32 mouse cellular contexts compared by ENCODE assay signal in genomic region chr14:30039413-30039812, GRCm38 (mm10). TPM values are rescaled to one million over a fixed set of nuclear protein-coding genes. Genes with fewer than 3 reads are reported as not detected.
"Had no signal": no experiment of that assay in that cellular context is flagged by ENCODE, and none has a peak within 500 bp of the region (broad histone marks: within the 10 kb centered on the region; RNA-seq: fewer than 3 reads in every experiment).

No protein-coding gene starts in this region.

- H3K9me3 ChIP-seq: limb, embryonic 10.5 days; limb, embryonic 12.5 days; limb, embryonic 13.5 days; limb, embryonic 15.5 days; liver, embryonic 12.5 days; liver, embryonic 13.5 days; liver, embryonic 15.5 days; lung, embryonic 15.5 days; megakaryocyte, embryonic 14.5 days; midbrain, embryonic 10.5 days; midbrain, embryonic 12.5 days; midbrain, embryonic 13.5 days; midbrain, embryonic 15.5 days; neural tube, embryonic 12.5 days had no signal

- H3K9ac ChIP-seq: limb, embryonic 12.5 days; limb, embryonic 13.5 days; limb, embryonic 15.5 days; liver, embryonic 12.5 days; liver, embryonic 13.5 days; liver, embryonic 14.5 days; liver, embryonic 15.5 days; liver, postnatal 0 days; lung, embryonic 15.5 days; midbrain, embryonic 12.5 days; midbrain, embryonic 13.5 days; midbrain, embryonic 15.5 days; neural tube, embryonic 12.5 days had no signal

- H3K4me1 ChIP-seq: limb, embryonic 10.5 days; limb, embryonic 12.5 days; limb, embryonic 13.5 days; limb, embryonic 15.5 days; liver, embryonic 12.5 days; liver, embryonic 13.5 days; liver, embryonic 15.5 days; megakaryocyte, embryonic 14.5 days; midbrain, embryonic 10.5 days; midbrain, embryonic 12.5 days; midbrain, embryonic 13.5 days; midbrain, embryonic 15.5 days; neural tube, embryonic 12.5 days had no signal

- DNase-seq: layer of hippocampus, postnatal 36 days; left cerebral cortex, postnatal 4 days; liver; liver, embryonic 13.5 days; liver, postnatal 0 days; lung, adult 18-20 months; lung, adult 2 months; lung, postnatal 36 days; lung, postnatal 4 days; midbrain, embryonic 14.5 days had no signal

- ATAC-seq: liver, embryonic 12.5 days; liver, postnatal 0 days; midbrain, embryonic 13.5 days; midbrain, embryonic 15.5 days; midbrain, embryonic 16.5 days had no signal

- H3K36me3 ChIP-seq: limb, embryonic 10.5 days; limb, embryonic 12.5 days; limb, embryonic 13.5 days; limb, embryonic 15.5 days; liver, embryonic 12.5 days; liver, embryonic 13.5 days; lung, embryonic 15.5 days; midbrain, embryonic 10.5 days; midbrain, embryonic 12.5 days; neural tube, embryonic 12.5 days had no signal

- H3K27me3 ChIP-seq: limb, embryonic 12.5 days; limb, embryonic 13.5 days; limb, embryonic 15.5 days; liver, embryonic 12.5 days; liver, embryonic 13.5 days; liver, embryonic 15.5 days; lung, embryonic 15.5 days; midbrain, embryonic 12.5 days; midbrain, embryonic 13.5 days; midbrain, embryonic 15.5 days; neural tube, embryonic 12.5 days had no signal

- H3K27ac ChIP-seq: left cerebral cortex, adult 2 months; limb, embryonic 10.5 days; limb, embryonic 12.5 days; limb, embryonic 13.5 days; limb, embryonic 15.5 days; liver, embryonic 12.5 days; liver, embryonic 13.5 days; liver, embryonic 14.5 days; liver, embryonic 15.5 days; lung, embryonic 15.5 days; macrophage; midbrain, embryonic 10.5 days; midbrain, embryonic 12.5 days; midbrain, embryonic 13.5 days; midbrain, embryonic 15.5 days; neural tube, embryonic 12.5 days had no signal

- H3K4me3 ChIP-seq: left cerebral cortex, adult 2 months; limb, embryonic 10.5 days; limb, embryonic 12.5 days; limb, embryonic 13.5 days; limb, embryonic 15.5 days; liver, embryonic 12.5 days; liver, embryonic 13.5 days; liver, embryonic 15.5 days; lung, embryonic 15.5 days; megakaryocyte, embryonic 14.5 days; midbrain, embryonic 10.5 days; midbrain, embryonic 12.5 days; midbrain, embryonic 13.5 days; midbrain, embryonic 15.5 days; myocyte; neural tube, embryonic 12.5 days had no signal

- H3K4me2 ChIP-seq: limb, embryonic 12.5 days; limb, embryonic 13.5 days; limb, embryonic 15.5 days; liver, embryonic 11.5 days; liver, embryonic 12.5 days; liver, embryonic 13.5 days; liver, embryonic 15.5 days; lung, embryonic 15.5 days; midbrain, embryonic 11.5 days; midbrain, embryonic 12.5 days; midbrain, embryonic 13.5 days; midbrain, embryonic 15.5 days; neural tube, embryonic 12.5 days had no signal

RNA-seq across cellular contexts. Expression of gene Chdh, which starts 30.6 kb away (rescaled TPM):
- polyA plus RNA-seq: limb, embryonic 11.5 days; midbrain, embryonic 10.5 days; myocyte; neural tube, embryonic 11.5 days had no signal

RNA-seq across cellular contexts. Expression of gene Il17rb, which starts 30.7 kb away (rescaled TPM):
- polyA plus RNA-seq: macrophage had no signal
